Mouse (Mus musculus): Measurements from ENCODE around the gene Olfr1100.

Gene Olfr1100

GRCm38 (mm10) chr2:86979854-86980253 is at the start of gene Olfr1100:
Gene Olfr1100 (minus strand): TSS chr2:86979954.
- no peak for DNase-seq (ENCODE audit: low spot score)

- DNase-seq (ENCODE audit: low spot score) = no peak
Observed at GRCm38 (mm10) chr2:87026980-87027379, 47.2 kb upstream of the Olfr1100 start, which contains the start of gene Olfr1104. Gene Olfr1104 (minus strand): TSS chr2:87027080.

- no peak for DNase-seq (ENCODE audit: low spot score)
Observed at GRCm38 (mm10) chr2:86998098-86998497, 18.3 kb upstream of the Olfr1100 start, which contains the start of gene Olfr1102. Gene Olfr1102 (plus strand): TSS chr2:86998398.

- DNase-seq (ENCODE audit: low spot score) = no peak
Observed at GRCm38 (mm10) chr2:86991121-86991520, 11.4 kb upstream of the Olfr1100 start, which contains the start of gene Olfr1101. Gene Olfr1101 (minus strand): TSS chr2:86991221.

- no peak for DNase-seq (ENCODE audit: low spot score)
Observed at GRCm38 (mm10) chr2:86960593-86960992, 19.2 kb downstream of the Olfr1100 start, which contains the start of gene Olfr1099. Gene Olfr1099 (minus strand): TSS chr2:86960693.

- no peak for DNase-seq (ENCODE audit: low spot score)
Observed at GRCm38 (mm10) chr2:86926557-86926956, 53.2 kb downstream of the Olfr1100 start.

All from urinary bladder, postnatal 14 days (tissue).